Mouse (Mus musculus) heart, embryonic 16.5 days (tissue): ENCODE data around the gene Klk5. TPM values are rescaled to one million over a fixed set of nuclear protein-coding genes. Genes with fewer than 3 reads are reported as not detected.

Experiments
- ATAC-seq: fragments of 200-750 bp; cut with Nextera tagmentation; replicated peaks from 2 replicates; pipeline ENCODE4 v1.8.0; 2017; ENCODE audit warnings: moderate number of reproducible peaks; ENCODE audit not compliant: insufficient read depth, low FRiP score; ENCODE audit errors: extremely low read depth
- H3K27ac ChIP-seq: fragments of 300-500 bp; sonication (generic); 2 replicates; pipeline ENCODE4 v1.5.1; 2014; ENCODE audit warnings: mild to moderate bottlenecking, low read length, control low read depth, moderate library complexity
- H3K27me3 ChIP-seq: fragments of 300-500 bp; sonication (generic); 2 replicates; pipeline ENCODE4 v1.6.1; 2014; ENCODE audit warnings: low read length, mixed read lengths; ENCODE audit not compliant: control insufficient read depth, insufficient read depth
- H3K36me3 ChIP-seq: fragments of 300-500 bp; sonication (generic); 2 replicates; pipeline ENCODE4 v1.6.1; 2014; ENCODE audit not compliant: control insufficient read depth, insufficient read depth
- H3K4me1 ChIP-seq: fragments of 300-500 bp; sonication (generic); 2 replicates; pipeline ENCODE4 v1.6.1; 2014; ENCODE audit warnings: low read length, mixed read lengths; ENCODE audit not compliant: control insufficient read depth, insufficient read depth
- H3K4me2 ChIP-seq: fragments of 300-500 bp; sonication (generic); 2 replicates; pipeline ENCODE4 v1.6.1; 2014; ENCODE audit warnings: low read depth, mild to moderate bottlenecking, control low read depth, low read length
- H3K4me3 ChIP-seq: fragments of 300-500 bp; sonication (generic); 2 replicates; pipeline ENCODE4 v1.5.1; 2014; ENCODE audit warnings: mild to moderate bottlenecking, control low read depth, low read length
- H3K9ac ChIP-seq: fragments of 300-500 bp; sonication (generic); 2 replicates; pipeline ENCODE4 v1.6.1; 2014; ENCODE audit warnings: low read length, control low read depth
- H3K9me3 ChIP-seq: fragments of 300-500 bp; sonication (generic); replicated peaks from 2 replicates; pipeline ENCODE4 v1.6.1; 2016; ENCODE audit warnings: low read length; ENCODE audit not compliant: control insufficient read depth
- WGBS: fragments of 180-500 bp; shearing (Covaris S2); extraction: QIAGEN DNeasy Blood & Tissue Kit; methylation state at CpG from one replicate; pipeline ENCODE4 v1.1.7; 2014; 5-methylcytosine and 5-hydroxymethylcytosine counted together
- polyA plus RNA-seq: library from polyadenylated mRNA; unstranded; fragments of >200 nt; fragmentation: Nextera tagmentation; extraction: Ambion mirVana; gene quantifications from 2 replicates; pipeline ENCODE4 v1.2.1, GENCODE M21; 2015

Klk5 gene
- polyA plus RNA-seq, 1 experiment from 2014 or later, result not detected

DNA sequence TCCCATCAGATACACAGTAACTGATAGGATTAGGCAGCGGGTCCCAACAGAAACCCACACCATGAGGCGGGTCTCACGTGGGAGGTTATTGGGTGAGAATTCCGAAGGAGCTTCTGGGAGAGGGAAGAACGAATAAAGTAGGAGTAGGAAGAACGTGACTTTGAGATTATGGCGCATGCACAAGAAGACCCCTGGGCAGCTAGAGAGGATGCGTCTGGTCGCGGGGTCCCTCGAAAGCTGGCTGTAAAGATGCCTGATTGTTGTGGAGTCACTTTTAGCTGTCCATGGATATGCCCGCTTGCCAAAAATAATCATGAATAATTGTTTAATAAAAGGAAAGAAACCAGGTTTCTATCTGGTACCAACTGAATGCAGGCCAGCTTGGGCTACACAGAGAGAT is 15.7 kb downstream of the Klk5 start:
- no peak overlapping the region for H3K27ac ChIP-seq
- no peaks in the 10 kb centered on the region for H3K36me3 ChIP-seq
- no peaks in the 10 kb centered on the region for H3K27me3 ChIP-seq
- H3K9me3 ChIP-seq, result no peaks in the 10 kb centered on the region
- H3K4me1 ChIP-seq, result no peaks in the 10 kb centered on the region
- no peak overlapping the region for H3K4me3 ChIP-seq
- no peak overlapping the region for H3K4me2 ChIP-seq
- no peak overlapping the region for H3K9ac ChIP-seq
- 85% methylated on average over 12 of the region's 12 CpGs for WGBS
- ATAC-seq, result no peak

DNA sequence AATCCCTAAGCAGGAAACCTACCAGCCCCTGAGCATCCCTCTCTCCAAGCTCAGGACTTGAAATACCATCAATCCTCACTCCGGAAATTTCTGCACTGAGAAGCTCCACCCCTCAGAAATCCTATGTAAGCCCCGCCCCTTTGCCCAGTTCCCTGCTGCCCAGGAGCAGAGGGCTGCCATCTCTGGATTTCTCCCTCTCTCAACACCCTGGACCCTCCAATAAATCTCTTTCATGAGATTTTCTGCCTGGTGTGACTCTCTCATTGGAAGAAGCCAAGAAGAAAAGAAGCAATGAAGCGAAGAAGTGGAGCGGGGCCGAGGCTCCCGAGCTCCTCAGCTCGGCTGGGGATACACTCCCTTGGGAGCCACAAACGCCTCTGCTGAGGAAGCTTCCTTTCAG is 18.6 kb downstream of the Klk5 start:
- WGBS, result 80% methylated on average over 8 of the region's 8 CpGs
- Histone ChIP-seq H3K36me3 (no peaks in the 10 kb centered on the region), H3K4me1 (no peaks in the 10 kb centered on the region), H3K27me3 (no peaks in the 10 kb centered on the region), H3K9me3 (no peaks in the 10 kb centered on the region), H3K9ac (no peak overlapping the region), H3K4me2 (no peak overlapping the region), H3K27ac (no peak overlapping the region), H3K4me3 (no peak overlapping the region)
- no peak for ATAC-seq

GRCm38 (mm10) chr7:43873237-43873636 is 31.5 kb downstream of the Klk5 start:
- Histone ChIP-seq H3K27me3 (no peaks in the 10 kb centered on the region), H3K9ac (no peak overlapping the region), H3K4me2 (no peak overlapping the region), H3K9me3 (peaks cover under 1% of the 10 kb centered on the region; the same call in 1 of the 2 replicates), H3K27ac (no peak overlapping the region), H3K4me3 (no peak overlapping the region), H3K4me1 (no peaks in the 10 kb centered on the region), H3K36me3 (no peaks in the 10 kb centered on the region)
- WGBS, result 5% methylated on average over 10 of the region's 10 CpGs
- ATAC-seq, result no peak

DNA sequence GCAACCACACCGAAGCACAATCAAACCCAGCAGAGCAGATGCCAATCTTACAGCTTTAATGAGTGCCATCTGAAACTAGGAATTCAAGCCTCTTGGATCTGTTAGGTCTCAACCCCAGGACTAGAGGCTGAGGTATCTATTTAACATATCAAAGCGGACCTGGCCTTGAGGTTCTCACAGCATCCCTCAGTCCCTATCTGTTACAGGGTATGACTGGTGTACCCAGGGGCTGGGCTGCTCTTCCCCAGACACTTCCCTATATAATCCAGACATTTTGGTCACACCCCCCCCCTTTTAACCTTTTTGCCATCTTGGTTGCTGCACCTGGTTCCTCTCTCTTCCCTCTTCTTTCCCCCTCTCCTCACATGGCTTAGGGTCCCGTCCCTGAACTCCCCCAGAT is 31.9 kb downstream of the Klk5 start:
- WGBS, result 83% methylated on average over 3 of the region's 3 CpGs
- H3K27ac ChIP-seq, result no peak overlapping the region
- no peak overlapping the region for H3K9ac ChIP-seq
- no peak overlapping the region for H3K4me2 ChIP-seq
- H3K9me3 ChIP-seq, result peaks cover 3% of the 10 kb centered on the region; the same call in 1 of the 2 replicates
- no peaks in the 10 kb centered on the region for H3K27me3 ChIP-seq
- no peak overlapping the region for H3K4me3 ChIP-seq
- no peaks in the 10 kb centered on the region for H3K4me1 ChIP-seq
- no peaks in the 10 kb centered on the region for H3K36me3 ChIP-seq
- no peak for ATAC-seq

GRCm38 (mm10) chr7:43874868-43875375 is 33.2 kb downstream of the Klk5 start:
- no peak overlapping the region for H3K9ac ChIP-seq
- H3K4me2 ChIP-seq, result no peak overlapping the region
- H3K27ac ChIP-seq, result no peak overlapping the region
- H3K4me1 ChIP-seq, result no peaks in the 10 kb centered on the region
- no peak for ATAC-seq
- H3K4me3 ChIP-seq, result no peak overlapping the region
- H3K9me3 ChIP-seq, result peaks cover 3% of the 10 kb centered on the region; the same call in 1 of the 2 replicates
- H3K36me3 ChIP-seq, result no peaks in the 10 kb centered on the region
- H3K27me3 ChIP-seq, result no peaks in the 10 kb centered on the region; the same call in 1 of the 2 replicates
- 79% methylated on average over 6 of the region's 6 CpGs for WGBS

GRCm38 (mm10) chr7:43876444-43876843 is 34.7 kb downstream of the Klk5 start:
- Histone ChIP-seq H3K27ac (no peak overlapping the region), H3K9me3 (peaks cover 3% of the 10 kb centered on the region; the same call in 1 of the 2 replicates), H3K27me3 (peaks cover 3% of the 10 kb centered on the region; the same call in 1 of the 2 replicates), H3K36me3 (no peaks in the 10 kb centered on the region), H3K4me3 (no peak overlapping the region), H3K4me1 (no peaks in the 10 kb centered on the region), H3K9ac (no peak overlapping the region), H3K4me2 (no peak overlapping the region)
- 73% methylated on average over 4 of the region's 4 CpGs for WGBS
- no peak for ATAC-seq

DNA sequence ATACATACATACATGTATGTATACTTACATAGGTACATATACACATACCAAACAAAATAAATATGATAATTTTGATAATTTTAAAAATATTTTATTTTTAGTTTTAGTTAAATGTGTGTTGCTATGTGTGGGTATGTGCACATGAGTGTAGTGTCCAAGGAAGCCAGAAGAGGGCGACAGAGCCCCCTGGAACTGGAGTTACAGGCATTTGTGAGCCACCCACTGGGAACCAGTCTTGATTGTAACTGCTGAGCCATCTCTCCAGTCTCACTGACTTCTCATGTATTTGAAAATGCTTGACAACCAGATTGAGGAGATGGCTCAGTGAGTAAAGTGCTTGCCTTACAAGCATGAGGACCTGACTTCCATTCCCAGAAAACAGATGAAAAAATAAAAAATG is 36.5 kb downstream of the Klk5 start:
- H3K4me3 ChIP-seq, result no peak overlapping the region
- WGBS, result 39% methylated on average over 1 of the region's 1 CpGs
- H3K9me3 ChIP-seq, result peaks cover 3% of the 10 kb centered on the region; the same call in 1 of the 2 replicates

GRCm38 (mm10) chr7:43880912-43881311 is 39.1 kb downstream of the Klk5 start, which contains the start of gene Klk4:
Gene Klk4, plus strand, starts transcription at chr7:43881160.
- H3K4me2 ChIP-seq, result no peak within 1 kb of the TSS
- 9% methylated on average over 3 of the region's 3 CpGs for WGBS
- H3K27me3 ChIP-seq, result peaks cover 11% of the 10 kb centered on the region
- no peak for ATAC-seq
- no peaks in the 10 kb centered on the region for H3K4me1 ChIP-seq
- H3K27ac ChIP-seq, result no peak within 1 kb of the TSS
- H3K4me3 ChIP-seq, result no peak within 1 kb of the TSS
- H3K9ac ChIP-seq, result no peak within 1 kb of the TSS
- peaks cover 3% of the 10 kb centered on the region; the same call in 1 of the 2 replicates for H3K9me3 ChIP-seq
- H3K36me3 ChIP-seq, result no peaks in the 10 kb centered on the region

More for the DNA sequence above, 36.5 kb downstream of the Klk5 start:
- Histone ChIP-seq H3K9ac (no peak overlapping the region), H3K4me1 (no peaks in the 10 kb centered on the region), H3K4me2 (no peak overlapping the region), H3K27ac (no peak overlapping the region), H3K36me3 (no peaks in the 10 kb centered on the region), H3K27me3 (peaks cover 9% of the 10 kb centered on the region; the same call in 1 of the 2 replicates)
- no peak for ATAC-seq

- Histone ChIP-seq H3K4me1 (no peaks in the 10 kb centered on the region), H3K27ac (no peak overlapping the region), H3K9ac (no peak overlapping the region), H3K4me2 (no peak overlapping the region), H3K27me3 (peaks cover 11% of the 10 kb centered on the region), H3K36me3 (no peaks in the 10 kb centered on the region), H3K9me3 (peaks cover 3% of the 10 kb centered on the region; the same call in 1 of the 2 replicates), H3K4me3 (no peak overlapping the region)
- 17% methylated on average over 4 of the region's 4 CpGs for WGBS
- ATAC-seq, result no peak
Observed at GRCm38 (mm10) chr7:43882346-43882745, 40.6 kb downstream of the Klk5 start.
